Mouse (Mus musculus) gastrocnemius, adult 2 months (tissue): ENCODE data around the gene Asb15. TPM values are rescaled to one million over a fixed set of nuclear protein-coding genes. Genes with fewer than 3 reads are reported as not detected.

Source experiments
- DNase-seq: peaks from one replicate; pipeline ENCODE4 v3.0.0; 2022
- H3K27ac ChIP-seq: fragments of 200-600 bp; 2 replicates; pipeline ENCODE4 v1.8.1; 2022; ENCODE audit warnings: mild to moderate bottlenecking
- H3K4me3 ChIP-seq: fragments of 200-600 bp; 2 replicates; pipeline ENCODE4 v1.8.1; 2022; ENCODE audit warnings: mild to moderate bottlenecking, moderate library complexity
- CTCF ChIP-seq: fragments of 200-600 bp; IDR thresholded peaks from 2 replicates; pipeline ENCODE4 v1.8.1; 2022; ENCODE audit warnings: antibody characterized with exemption, mild to moderate bottlenecking, moderate library complexity
- intact Hi-C: fragments of 180-260 bp; cut with DNase I; formaldehyde crosslinking; loops from one replicate; pipeline ENCODE4 v1.15.1; 2025
- total RNA-seq, 2 experiments: library from RNA; stranded (reverse); gene quantifications; 2 replicates each; pipeline ENCODE4 v1.2.3; 2021

The Asb15 gene
- total RNA-seq, 2 experiments from 2014 or later: 34.9 to 54.5 TPM

DNA sequence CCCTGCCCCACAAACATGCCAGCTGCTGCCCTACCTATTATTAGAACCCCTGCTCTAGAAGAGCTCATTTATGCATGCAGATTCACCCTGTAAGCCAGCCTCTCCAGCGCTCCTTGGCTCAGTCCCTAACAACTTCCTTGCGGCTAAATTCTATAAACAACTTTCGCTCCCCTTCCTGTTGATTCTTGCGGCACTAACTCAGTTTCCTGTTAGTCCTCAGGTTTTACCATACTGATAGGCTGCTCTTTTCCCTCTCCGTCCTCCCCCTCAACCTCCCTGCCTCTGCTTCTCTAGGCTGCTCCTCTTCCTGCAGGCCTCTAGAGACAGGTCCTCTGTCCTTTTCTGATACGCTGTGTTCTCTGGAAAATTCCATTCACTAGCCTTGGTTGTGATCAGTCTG is 43.2 kb downstream of the Asb15 start:
- peak overlapping the region; percentile 43 for H3K4me3 ChIP-seq
- peak overlapping the region; percentile 74 for H3K27ac ChIP-seq
- DNase-seq: peak; percentile 21
- TF ChIP-seq CTCF: no peak
- intact Hi-C loops: no loop called here

DNA sequence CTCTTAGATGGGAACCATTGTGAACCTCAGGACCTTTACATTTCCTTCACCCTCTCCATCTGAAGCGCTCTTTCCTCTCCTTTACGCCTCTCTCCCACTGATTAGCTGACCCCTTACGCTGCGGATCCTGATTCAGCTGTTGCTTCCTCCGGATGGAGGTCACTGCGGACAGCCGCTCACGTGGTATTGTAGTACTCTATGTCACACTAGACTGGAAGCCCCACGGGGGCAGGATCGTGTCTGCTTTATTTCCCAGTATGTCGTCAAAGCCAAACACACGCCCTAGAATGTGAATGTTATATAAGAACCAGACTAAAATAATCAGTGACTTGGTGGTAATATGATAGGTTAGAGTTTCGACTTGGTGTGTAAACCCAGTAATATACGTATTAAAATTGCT is 44.5 kb downstream of the Asb15 start:
- peak; percentile 20 for DNase-seq
- Histone ChIP-seq H3K27ac (peak overlapping the region; percentile 56), H3K4me3 (no peak overlapping the region)
- no peak for TF ChIP-seq CTCF
- intact Hi-C loops: no loop called here

DNA sequence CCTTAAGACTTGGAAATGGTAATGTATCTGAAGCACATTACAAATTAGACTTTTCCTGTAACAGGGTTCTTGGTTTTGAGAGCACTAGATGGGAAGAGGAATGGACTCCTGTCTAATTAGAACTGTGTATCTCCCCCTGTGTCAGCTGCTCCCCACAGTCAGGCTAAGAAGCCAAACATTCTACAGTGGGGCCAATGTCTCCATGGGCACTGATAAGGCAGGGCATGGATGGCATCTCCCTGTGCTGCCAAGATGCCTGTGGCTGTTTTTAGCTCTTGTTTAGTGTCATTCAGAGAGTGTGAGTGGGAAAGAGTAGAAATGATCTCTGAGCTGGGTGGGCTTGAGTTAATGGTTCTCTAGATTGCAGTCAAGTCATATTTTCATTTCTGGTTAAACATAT is 45.4 kb downstream of the Asb15 start:
- no peak overlapping the region for H3K4me3 ChIP-seq
- intact Hi-C loops: no loop called here
- DNase-seq: no peak
- H3K27ac ChIP-seq: no peak overlapping the region
- TF ChIP-seq CTCF: no peak

DNA sequence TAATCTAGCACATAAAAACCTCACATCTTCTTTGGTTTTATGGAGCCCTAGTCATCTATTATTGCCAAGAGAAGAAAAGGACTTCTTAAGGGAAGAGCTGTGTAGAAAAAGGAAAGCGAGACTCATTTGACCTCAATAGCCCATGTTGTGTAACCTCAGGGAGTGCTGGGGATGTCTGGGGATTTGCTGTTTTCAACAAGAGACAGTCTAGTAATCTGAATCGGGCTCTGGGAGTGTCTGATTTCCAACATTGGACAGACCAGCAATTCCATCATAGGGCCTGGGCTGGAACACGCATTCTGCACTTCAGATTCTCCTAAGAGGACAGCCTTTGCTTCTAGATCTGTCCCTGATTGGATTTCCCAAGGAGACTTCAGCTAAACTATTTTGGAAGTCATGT is 55.5 kb downstream of the Asb15 start:
- TF ChIP-seq CTCF: no peak
- Histone ChIP-seq H3K27ac (peak overlapping the region; percentile 75), H3K4me3 (no peak overlapping the region)
- peak; percentile 67 for DNase-seq
- intact Hi-C loops: no loop called here

DNA sequence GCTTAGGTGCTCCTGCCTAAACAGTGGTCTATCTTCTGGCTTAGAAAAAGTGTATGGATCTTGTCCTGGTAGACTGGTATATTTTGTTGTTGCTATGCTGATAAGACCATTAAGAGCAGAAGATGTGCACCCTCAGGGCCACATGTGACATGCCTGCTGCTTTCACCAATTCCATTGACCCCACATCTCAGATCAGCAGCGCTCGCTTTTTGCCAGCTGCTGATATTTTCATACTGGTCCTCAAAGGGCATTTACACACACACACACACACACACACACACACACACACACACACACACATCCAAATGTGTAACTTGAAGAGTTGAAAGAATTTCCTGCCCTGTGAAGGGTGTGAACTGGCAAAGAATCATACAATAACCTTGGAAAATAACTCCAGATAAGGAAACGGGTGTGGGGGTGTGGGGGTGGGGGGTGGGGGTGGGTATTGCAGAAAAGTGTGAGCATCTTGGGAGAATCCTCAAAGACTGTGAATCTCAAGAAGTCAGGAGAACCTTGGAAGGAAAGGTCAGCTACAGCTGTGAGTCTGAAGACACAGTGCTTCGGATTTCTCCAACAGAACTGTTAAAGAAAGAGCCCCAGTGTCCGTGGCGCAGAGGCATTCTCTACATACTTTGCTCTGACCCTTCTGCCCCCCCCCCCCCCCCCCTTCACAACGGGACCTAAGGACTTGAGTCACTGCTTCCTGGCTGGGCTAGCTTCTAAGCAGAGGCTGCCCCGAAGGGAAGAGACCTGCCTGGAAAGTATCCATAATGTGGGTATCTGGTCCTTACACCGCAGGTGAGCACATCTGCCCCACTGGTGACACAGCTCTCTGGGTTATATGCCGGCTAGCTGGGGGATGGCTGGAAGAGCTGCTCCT is 57.7 kb downstream of the Asb15 start:
- Histone ChIP-seq H3K4me3 (peak overlapping the region; percentile 48), H3K27ac (peak overlapping the region; percentile 84)
- no peak for TF ChIP-seq CTCF
- no peak for DNase-seq
- intact Hi-C loops: no loop called here

DNA sequence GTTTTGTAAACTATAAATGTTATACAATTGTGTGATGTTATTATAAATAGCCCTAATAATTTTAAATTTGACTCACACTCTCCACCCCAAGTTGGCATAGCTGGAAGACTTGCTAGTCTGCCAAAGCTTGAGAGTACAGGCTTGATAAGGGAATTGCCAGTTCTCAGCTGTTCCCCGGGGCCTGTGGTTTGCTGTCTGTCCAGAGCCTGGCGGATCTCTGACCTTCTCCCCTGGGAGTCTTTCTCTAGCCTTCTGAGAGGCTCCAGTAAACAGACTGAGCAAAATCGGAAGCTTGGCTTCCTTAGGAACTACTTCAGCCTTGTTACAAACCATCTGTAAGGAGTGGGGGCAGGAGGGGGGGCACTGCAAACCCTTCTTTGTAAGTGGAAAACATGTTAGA is 58.9 kb downstream of the Asb15 start:
- Histone ChIP-seq H3K4me3 (no peak overlapping the region; the same call in 1 of the 2 replicates), H3K27ac (peak overlapping the region; percentile 84)
- intact Hi-C loops: no loop called here
- DNase-seq: peak; percentile 75
- no peak for TF ChIP-seq CTCF

DNA sequence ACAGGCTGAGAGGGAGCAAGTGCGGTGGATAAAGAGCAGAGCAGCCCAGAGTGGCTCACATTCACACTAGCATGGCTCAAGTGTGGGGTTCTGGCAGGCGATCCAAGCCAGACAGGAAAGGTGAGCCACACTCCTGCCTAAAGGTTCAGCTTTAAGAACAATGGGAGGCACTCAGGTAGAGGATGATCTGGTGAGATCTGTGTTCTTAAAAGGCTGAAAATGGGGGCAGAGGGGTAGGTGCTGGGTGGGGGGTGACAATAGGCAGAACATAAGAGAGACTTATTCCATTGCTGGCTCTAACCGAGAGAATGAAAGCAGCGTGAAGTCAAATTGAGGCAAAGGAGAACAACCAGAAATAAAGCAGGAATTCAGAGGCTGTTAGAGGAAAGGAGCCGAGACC is 62.3 kb downstream of the Asb15 start:
- TF ChIP-seq CTCF: no peak
- intact Hi-C loops: no loop called here
- Histone ChIP-seq H3K4me3 (no peak overlapping the region), H3K27ac (no peak overlapping the region)
- DNase-seq: no peak

DNA sequence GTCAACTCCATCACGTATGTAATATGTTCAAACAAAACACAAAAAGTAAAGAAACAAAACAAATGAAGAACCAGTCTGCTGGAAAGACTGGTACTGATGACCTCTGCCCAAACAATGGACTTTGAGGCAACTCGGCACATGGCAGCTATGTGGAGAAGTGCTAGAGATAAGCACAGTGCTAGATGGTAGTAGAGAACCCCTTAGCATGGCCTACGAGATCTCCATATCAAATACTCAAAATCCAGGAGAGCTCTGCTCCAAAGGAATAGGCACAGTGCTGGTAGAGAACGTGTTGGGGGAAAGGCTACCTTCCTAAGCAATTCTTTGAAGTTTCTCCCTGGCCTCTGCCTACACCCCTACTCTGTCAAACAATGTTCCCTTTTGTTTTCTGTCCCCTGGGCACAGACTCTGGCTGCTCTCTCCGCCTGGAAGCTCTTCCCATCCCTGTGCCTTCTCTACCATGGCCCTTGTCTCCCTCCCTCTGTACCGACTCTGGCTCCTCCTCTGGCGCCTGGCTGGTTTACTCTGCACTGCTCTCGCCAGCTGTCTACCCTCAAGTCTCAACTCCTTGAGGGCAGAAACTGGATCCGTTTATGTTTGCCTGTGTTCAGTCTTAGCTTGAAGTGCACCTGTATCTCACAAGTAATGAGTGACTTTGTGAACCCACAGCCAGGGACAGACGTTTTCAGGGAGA is 63.7 kb downstream of the Asb15 start:
- H3K4me3 ChIP-seq: no peak overlapping the region
- no peak overlapping the region for H3K27ac ChIP-seq
- no peak for DNase-seq
- intact Hi-C loops: no loop called here
- no peak for TF ChIP-seq CTCF

DNA sequence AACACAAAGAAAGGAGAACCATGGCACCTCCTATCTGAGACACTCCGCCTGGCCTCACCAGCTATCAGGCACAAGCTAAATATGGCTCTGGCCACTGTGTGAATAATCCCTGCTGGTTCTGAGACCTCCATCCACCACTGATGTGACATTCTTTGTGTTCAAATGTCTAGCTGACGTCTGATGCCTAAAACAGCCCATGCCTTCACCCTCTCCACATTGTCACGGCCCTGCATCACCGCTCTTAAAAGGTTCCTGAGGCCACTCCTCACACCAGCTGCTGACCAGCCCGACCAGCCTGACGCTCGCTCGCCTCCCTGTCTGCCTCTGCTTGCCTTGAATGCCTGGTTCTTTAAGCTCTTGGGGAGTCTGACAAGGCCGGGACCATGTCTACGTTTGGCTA is 69.6 kb downstream of the Asb15 start, which contains the start of gene Lmod2:
Gene Lmod2, plus strand, starts transcription at position 263 of the 400 bp plus-strand sequence.
- intact Hi-C loops: no loop called here
- no peak for TF ChIP-seq CTCF
- peak within 1 kb of the TSS; percentile 69 for H3K4me3 ChIP-seq
- H3K27ac ChIP-seq: peak within 1 kb of the TSS; percentile 81
- peak; percentile 68 for DNase-seq

DNA sequence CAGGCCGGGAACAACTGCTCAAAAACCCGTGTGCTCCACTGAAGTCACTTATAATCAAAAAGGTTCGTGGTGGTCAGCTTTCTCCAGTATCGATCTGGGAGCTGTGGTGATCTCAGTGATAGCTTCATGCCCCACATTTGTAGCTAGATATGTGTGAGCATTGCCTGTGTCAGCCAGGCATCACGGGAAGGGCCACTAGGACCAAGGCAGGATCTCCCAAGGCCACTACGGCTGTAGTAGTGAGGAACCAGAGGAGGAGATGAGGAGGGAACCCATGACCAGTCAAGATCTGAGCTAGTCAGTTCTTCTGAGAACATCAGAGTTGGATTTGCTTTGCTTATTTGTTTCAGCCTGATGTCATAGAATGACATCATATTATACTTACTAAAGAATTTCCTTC is 71.2 kb downstream of the Asb15 start:
- no peak for DNase-seq
- peak overlapping the region; percentile 69 for H3K4me3 ChIP-seq
- intact Hi-C loops: no loop called here
- TF ChIP-seq CTCF: no peak
- peak overlapping the region; percentile 81 for H3K27ac ChIP-seq

DNA sequence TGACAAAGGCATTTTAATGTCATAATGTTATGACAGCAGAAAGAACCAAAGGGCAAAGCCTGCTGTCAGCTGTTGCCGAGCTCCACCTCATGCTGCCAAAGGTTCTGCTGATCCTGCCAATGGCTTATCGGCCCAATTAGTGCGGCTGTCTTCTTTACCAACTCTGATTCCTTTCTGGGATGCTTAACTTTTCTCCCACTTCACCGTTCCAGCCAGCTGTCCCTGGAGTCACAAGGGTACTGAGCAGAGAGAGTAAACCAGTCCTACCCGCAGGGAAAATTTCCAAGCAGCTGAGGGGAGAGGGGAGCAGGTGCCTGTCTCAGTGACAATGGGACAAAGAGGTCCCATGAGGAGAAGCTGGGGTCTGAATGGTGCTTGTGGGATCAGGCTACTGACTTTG is 71.7 kb downstream of the Asb15 start:
- intact Hi-C loops: no loop called here
- no peak for TF ChIP-seq CTCF
- Histone ChIP-seq H3K4me3 (peak overlapping the region; percentile 69), H3K27ac (peak overlapping the region; percentile 81)
- peak; percentile 58 for DNase-seq

DNA sequence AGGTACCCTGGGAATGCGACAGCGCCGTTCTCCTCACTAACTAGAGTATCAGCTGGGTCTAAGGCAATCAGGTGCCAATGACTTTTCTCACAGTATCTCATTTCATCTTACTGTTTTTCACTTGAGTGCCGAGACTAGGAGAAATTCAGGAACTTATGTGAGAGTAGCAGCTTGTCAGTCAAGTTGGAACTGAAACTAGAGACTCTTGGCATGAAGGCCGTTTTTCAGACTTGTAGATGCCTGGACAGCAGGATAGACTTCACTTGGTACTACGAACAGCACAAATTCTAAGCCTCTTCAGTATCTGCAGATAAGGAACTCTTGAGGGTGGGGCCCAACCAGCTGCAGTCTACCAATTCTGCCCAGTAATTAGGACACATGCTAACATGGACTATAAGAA is 72.2 kb downstream of the Asb15 start:
- Histone ChIP-seq H3K27ac (peak overlapping the region; percentile 81), H3K4me3 (peak overlapping the region; percentile 69)
- intact Hi-C loops: no loop called here
- no peak for TF ChIP-seq CTCF
- no peak for DNase-seq

DNA sequence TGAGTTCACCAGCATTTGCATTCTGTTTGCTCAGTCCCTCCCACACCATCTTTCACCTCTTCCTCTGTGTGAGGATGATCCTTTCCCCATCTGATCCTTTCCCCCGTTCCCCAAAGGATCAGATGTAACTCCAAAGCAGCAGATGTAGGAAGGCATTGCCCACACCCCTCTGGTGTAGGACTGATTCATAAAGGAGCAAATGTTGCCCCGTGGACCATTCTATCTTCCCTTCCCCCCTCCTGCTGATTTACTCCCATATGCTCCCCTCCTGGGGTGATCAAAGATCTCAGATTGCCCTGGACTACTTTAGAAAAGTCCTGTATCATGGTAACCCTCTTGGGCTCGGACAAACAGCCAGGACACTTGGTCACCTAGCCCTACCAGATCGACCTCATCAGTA is 72.8 kb downstream of the Asb15 start:
- intact Hi-C loops: no loop called here
- peak overlapping the region; percentile 69 for H3K4me3 ChIP-seq
- no peak for DNase-seq
- TF ChIP-seq CTCF: no peak
- peak overlapping the region; percentile 81 for H3K27ac ChIP-seq
